ENCODE assay signal across 15 mouse cellular contexts in genomic region chrX:35976657-35977056, GRCm38 (mm10).
"Had no signal": no experiment of that assay in that cellular context is flagged by ENCODE, and none has a peak within 500 bp of the region (broad histone marks: within the 10 kb centered on the region; RNA-seq: fewer than 3 reads in every experiment).

No protein-coding gene starts in this region.

- H3K9ac ChIP-seq: limb, embryonic 15.5 days; liver, embryonic 12.5 days; lung, embryonic 14.5 days; neural tube, embryonic 15.5 days had no signal

- DNase-seq: kidney, adult 2 months; kidney, postnatal 25 days; lung, embryonic 14.5 days; lung, postnatal 10 days; lung, postnatal 4 days; right cerebral cortex, postnatal 14 days; thymus, adult 18-20 months; thymus, postnatal 14 days had no signal

- H3K9me3 ChIP-seq: limb, embryonic 15.5 days; liver, embryonic 12.5 days; midbrain, embryonic 10.5 days; neural tube, embryonic 15.5 days had no signal

- H3K27me3 ChIP-seq: limb, embryonic 15.5 days; liver, embryonic 12.5 days; neural tube, embryonic 15.5 days had no signal

- ATAC-seq: inflammation-experienced regulatory T-cells, adult 6 months; liver, embryonic 12.5 days had no signal

- H3K36me3 ChIP-seq: limb, embryonic 15.5 days; liver, embryonic 12.5 days; neural tube, embryonic 15.5 days had no signal

- H3K4me3 ChIP-seq: left cerebral cortex, adult 2 months; limb, embryonic 15.5 days; liver, embryonic 12.5 days; midbrain, embryonic 10.5 days; myocyte; neural tube, embryonic 15.5 days had no signal

- H3K4me1 ChIP-seq: limb, embryonic 15.5 days; liver, embryonic 12.5 days; midbrain, embryonic 10.5 days; neural tube, embryonic 15.5 days had no signal

- H3K27ac ChIP-seq: left cerebral cortex, adult 2 months; limb, embryonic 15.5 days; liver, embryonic 12.5 days; midbrain, embryonic 10.5 days; neural tube, embryonic 15.5 days had no signal

- H3K4me2 ChIP-seq: limb, embryonic 15.5 days; liver, embryonic 12.5 days; lung, embryonic 14.5 days; neural tube, embryonic 15.5 days had no signal
